Mouse (Mus musculus): ENCODE measurements around the gene Pdss2. TPM values are rescaled to one million over a fixed set of nuclear protein-coding genes. Genes with fewer than 3 reads are reported as not detected.
A peak's percentile ranks its signal among the peaks of the same experiment; 100 is the strongest.

The Pdss2 gene
- total RNA-seq (2014; rRNA removed) (20.5 and 21.1 TPM in 2 replicates), polyA plus RNA-seq (2015; fragmentation: Nextera tagmentation; extraction: Ambion mirVana) (14.0 and 18.4 TPM in 2 replicates)

GRCm38 (mm10) chr10:43220910-43221625, at the start of gene Pdss2:
TSS of gene Pdss2 (plus strand) at chr10:43221486.
- peak; percentile 99 for ATAC-seq
- Histone ChIP-seq H3K27ac (ENCODE audit: low read depth, low read length) (peak within 1 kb of the TSS; percentile 93), H3K9me3 (ENCODE audit: low read length) (no peaks in the 10 kb centered on the region), H3K4me2 (ENCODE audit: low read depth) (peak within 1 kb of the TSS; percentile 95), H3K4me1 (ENCODE audit: insufficient read depth) (peaks cover 7% of the 10 kb centered on the region; the same call in 1 of the 2 replicates), H3K27me3 (ENCODE audit: insufficient read depth, low read length) (no peaks in the 10 kb centered on the region), H3K9ac (peak within 1 kb of the TSS; percentile 97), H3K36me3 (ENCODE audit: insufficient read depth) (no peaks in the 10 kb centered on the region), H3K4me3 (ENCODE audit: low read depth, low read length) (peak within 1 kb of the TSS; percentile 78)
- peak; percentile 96 for DNase-seq
- TF ChIP-seq CTCF (IDR thresholded peaks at IDR 0.05; ENCODE audit: low read depth) = peak; percentile 53
- WGBS = under 1% methylated on average over 50 of the region's 50 CpGs

GRCm38 (mm10) chr10:43172066-43172465, 49.2 kb upstream of the Pdss2 start:
- no peak for TF ChIP-seq CTCF (IDR thresholded peaks at IDR 0.05; ENCODE audit: low read depth)
- H3K27me3 ChIP-seq (ENCODE audit: insufficient read depth, low read length) = no peaks in the 10 kb centered on the region
- DNase-seq (no peak), ATAC-seq (no peak)
- H3K27ac ChIP-seq (ENCODE audit: low read depth, low read length) = no peak overlapping the region
- H3K9me3 ChIP-seq (ENCODE audit: low read length) = no peaks in the 10 kb centered on the region
- H3K4me3 ChIP-seq (ENCODE audit: low read depth, low read length) = peak overlapping the region; percentile 88
- H3K9ac ChIP-seq = peak overlapping the region; percentile 33
- WGBS = 6% methylated on average over 7 of the region's 7 CpGs
- no peaks in the 10 kb centered on the region for H3K36me3 ChIP-seq (ENCODE audit: insufficient read depth)
- peaks cover 11% of the 10 kb centered on the region for H3K4me1 ChIP-seq (ENCODE audit: insufficient read depth)
- peak overlapping the region; percentile 92 for H3K4me2 ChIP-seq (ENCODE audit: low read depth)

- no peak for ATAC-seq
- TF ChIP-seq CTCF (IDR thresholded peaks at IDR 0.05; ENCODE audit: low read depth) = no peak
- H3K27me3 ChIP-seq (ENCODE audit: insufficient read depth, low read length) = no peaks in the 10 kb centered on the region
- 5% methylated on average over 8 of the region's 8 CpGs for WGBS
- peaks cover 11% of the 10 kb centered on the region for H3K4me1 ChIP-seq (ENCODE audit: insufficient read depth)
- peak overlapping the region; percentile 92 for H3K4me2 ChIP-seq (ENCODE audit: low read depth)
- peak overlapping the region; percentile 85 for H3K9ac ChIP-seq
- peak overlapping the region; percentile 88 for H3K4me3 ChIP-seq (ENCODE audit: low read depth, low read length)
- DNase-seq = peak; percentile 25
- no peaks in the 10 kb centered on the region for H3K36me3 ChIP-seq (ENCODE audit: insufficient read depth)
- H3K27ac ChIP-seq (ENCODE audit: low read depth, low read length) = no peak overlapping the region
- H3K9me3 ChIP-seq (ENCODE audit: low read length) = no peaks in the 10 kb centered on the region
Observed at GRCm38 (mm10) chr10:43172554-43172953, 48.7 kb upstream of the Pdss2 start.

GRCm38 (mm10) chr10:43173141-43173827, 48.0 kb upstream of the Pdss2 start:
- peaks cover 11% of the 10 kb centered on the region for H3K4me1 ChIP-seq (ENCODE audit: insufficient read depth)
- H3K27me3 ChIP-seq (ENCODE audit: insufficient read depth, low read length) = no peaks in the 10 kb centered on the region
- H3K9ac ChIP-seq = peak overlapping the region; percentile 85
- H3K4me3 ChIP-seq (ENCODE audit: low read depth, low read length) = peak overlapping the region; percentile 88
- ATAC-seq (peak; percentile 11), DNase-seq (peak; percentile 58)
- under 1% methylated on average over 53 of the region's 53 CpGs for WGBS
- H3K9me3 ChIP-seq (ENCODE audit: low read length) = no peaks in the 10 kb centered on the region
- peak overlapping the region; percentile 92 for H3K4me2 ChIP-seq (ENCODE audit: low read depth)
- peak overlapping the region; percentile 97 for H3K27ac ChIP-seq (ENCODE audit: low read depth, low read length)
- TF ChIP-seq CTCF (IDR thresholded peaks at IDR 0.05; ENCODE audit: low read depth) = no peak
- no peaks in the 10 kb centered on the region for H3K36me3 ChIP-seq (ENCODE audit: insufficient read depth)

GRCm38 (mm10) chr10:43173828-43174325, 47.4 kb upstream of the Pdss2 start:
- Histone ChIP-seq H3K4me1 (ENCODE audit: insufficient read depth) (peaks cover 10% of the 10 kb centered on the region), H3K27me3 (ENCODE audit: insufficient read depth, low read length) (no peaks in the 10 kb centered on the region), H3K4me3 (ENCODE audit: low read depth, low read length) (peak overlapping the region; percentile 88), H3K9me3 (ENCODE audit: low read length) (no peaks in the 10 kb centered on the region), H3K4me2 (ENCODE audit: low read depth) (peak overlapping the region; percentile 92), H3K27ac (ENCODE audit: low read depth, low read length) (peak overlapping the region; percentile 97), H3K9ac (peak overlapping the region; percentile 85), H3K36me3 (ENCODE audit: insufficient read depth) (no peaks in the 10 kb centered on the region)
- peak; percentile 55 for ATAC-seq
- 2% methylated on average over 30 of the region's 38 CpGs for WGBS
- TF ChIP-seq CTCF (IDR thresholded peaks at IDR 0.05; ENCODE audit: low read depth) = no peak
- DNase-seq = peak; percentile 59

GRCm38 (mm10) chr10:43174326-43175155, 46.7 kb upstream of the Pdss2 start, which contains the start of the genes Sobp and 9030612E09Rik:
TSS of gene Sobp (minus strand) at chr10:43174530.
TSS of gene 9030612E09Rik (plus strand) at chr10:43174704.
- Histone ChIP-seq H3K9me3 (ENCODE audit: low read length) (no peaks in the 10 kb centered on the region), H3K36me3 (ENCODE audit: insufficient read depth) (no peaks in the 10 kb centered on the region), H3K9ac (peak within 1 kb of the TSS; percentile 85), H3K27ac (ENCODE audit: low read depth, low read length) (peak within 1 kb of the TSS; percentile 97), H3K4me1 (ENCODE audit: insufficient read depth) (peaks cover 7% of the 10 kb centered on the region; the same call in 1 of the 2 replicates), H3K4me3 (ENCODE audit: low read depth, low read length) (peak within 1 kb of the TSS; percentile 88), H3K27me3 (ENCODE audit: insufficient read depth, low read length) (no peaks in the 10 kb centered on the region), H3K4me2 (ENCODE audit: low read depth) (peak within 1 kb of the TSS; percentile 92)
- DNase-seq (peak; percentile 91), ATAC-seq (peak; percentile 88)
- no peak for TF ChIP-seq CTCF (IDR thresholded peaks at IDR 0.05; ENCODE audit: low read depth)
- WGBS = 2% methylated on average over 70 of the region's 91 CpGs
